Mouse (Mus musculus): Measurements from ENCODE around the gene Mageb16.

Gene Mageb16

DNA sequence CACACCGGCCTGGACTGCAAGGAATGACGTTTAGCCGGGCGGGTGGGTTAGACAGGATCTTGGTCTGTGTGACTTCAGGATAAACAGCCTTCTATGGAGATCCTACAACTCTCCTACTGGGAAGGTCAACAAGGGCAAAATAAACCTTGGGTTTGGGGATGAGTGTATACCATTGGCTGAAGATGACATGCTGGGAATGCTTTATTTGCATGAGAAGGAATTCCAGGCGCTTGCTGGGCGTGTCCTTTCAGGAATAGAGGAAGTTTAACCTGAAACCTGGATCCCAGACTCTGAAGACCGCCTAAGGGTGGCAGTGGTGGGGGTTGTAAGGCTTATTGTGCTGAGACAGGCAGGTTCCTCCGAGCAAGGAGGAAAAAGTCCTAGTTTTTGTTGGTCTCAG is at the start of gene Mageb16:
Mageb16 (minus strand) TSS at position 25 of the 400 bp plus-strand sequence.
- DNase-seq (ENCODE audit: low spot score in 2 of 2): no peak

DNA sequence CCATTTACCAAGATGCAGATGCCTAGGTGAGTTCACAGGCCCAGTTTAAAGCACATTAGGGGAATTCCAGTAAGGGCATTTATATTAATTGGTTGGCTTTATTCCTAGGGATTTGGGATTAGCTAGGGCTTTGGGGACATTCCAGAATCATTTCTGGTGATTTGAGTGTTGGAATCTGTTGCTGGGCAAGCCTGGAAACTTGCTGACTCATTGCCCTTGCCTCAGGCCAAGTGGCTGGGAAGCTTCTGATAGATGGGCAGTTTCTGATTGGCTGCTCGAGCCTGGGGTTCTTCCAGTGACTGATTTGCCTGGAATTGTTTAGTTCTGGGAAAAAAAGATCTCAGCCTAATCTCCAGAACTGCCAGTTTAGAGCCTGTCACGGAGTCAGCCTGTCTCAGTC is 20.1 kb downstream of the Mageb16 start:
- DNase-seq (ENCODE audit: low spot score in 2 of 2): no peak

DNA sequence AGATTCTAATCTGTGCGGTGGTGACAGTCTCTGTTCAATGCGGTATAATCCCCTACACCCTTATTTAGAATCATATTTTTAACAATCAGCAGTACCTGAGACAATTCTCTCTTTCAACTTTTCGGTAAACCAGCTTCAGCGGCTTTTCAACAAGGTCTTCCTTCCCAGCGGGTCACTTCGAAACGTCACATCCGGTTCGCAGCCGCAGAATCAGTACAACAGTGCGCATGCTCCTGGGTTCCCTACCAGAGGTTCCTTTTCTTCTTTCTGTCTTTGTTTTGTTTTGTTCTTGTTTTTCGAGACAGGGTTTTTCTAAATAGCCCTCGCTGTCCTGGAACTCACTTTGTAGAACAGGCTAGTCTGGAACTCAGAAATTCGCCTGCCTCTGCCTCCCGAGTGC is 35.8 kb downstream of the Mageb16 start:
- DNase-seq (ENCODE audit: low spot score in 2 of 2): no peak

DNA sequence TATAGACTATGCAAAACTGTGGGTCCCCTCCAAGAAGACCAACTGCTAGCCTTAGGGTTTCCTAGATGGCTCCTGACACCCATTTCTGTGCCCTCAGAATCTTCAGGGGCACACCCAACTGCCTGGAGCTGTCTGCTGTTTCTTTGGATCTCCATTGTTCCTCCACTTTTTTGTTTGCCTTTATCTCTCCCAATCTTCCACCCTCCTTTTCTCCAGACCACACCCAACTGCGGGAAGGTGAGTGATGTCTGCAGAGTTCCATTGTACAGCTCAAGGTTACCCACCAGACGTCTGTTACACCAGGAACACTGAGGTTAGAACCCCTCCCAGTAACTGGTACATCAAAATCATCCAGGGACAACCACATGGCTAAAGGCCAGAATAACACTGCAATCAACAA is 64.8 kb downstream of the Mageb16 start:
- DNase-seq (ENCODE audit: low spot score in 2 of 2): no peak

Data from urinary bladder, postnatal 4 days (tissue).